Mouse (Mus musculus) limb, embryonic 10.5 days (tissue): ENCODE measurements around the gene Tnni3k. TPM values are rescaled to one million over a fixed set of nuclear protein-coding genes. Genes with fewer than 3 reads are reported as not detected.

Source experiments
- DNase-seq: peaks from one replicate; pipeline ENCODE4 v3.0.0-alpha.2; 2017; ENCODE audit warnings: low spot score
- H3K27ac ChIP-seq: fragments of 300-500 bp; sonication (generic); 2 replicates; pipeline ENCODE4 v1.5.1; 2016; ENCODE audit warnings: mild to moderate bottlenecking
- H3K27me3 ChIP-seq: fragments of 300-500 bp; sonication (generic); 2 replicates; pipeline ENCODE4 v1.6.1; 2016; ENCODE audit warnings: low read depth, mild to moderate bottlenecking; ENCODE audit not compliant: poor library complexity, severe bottlenecking
- H3K36me3 ChIP-seq: fragments of 300-500 bp; sonication (generic); 2 replicates; pipeline ENCODE4 v1.6.1; 2016; ENCODE audit warnings: mild to moderate bottlenecking, moderate library complexity
- H3K4me1 ChIP-seq: fragments of 300-500 bp; sonication (generic); 2 replicates; pipeline ENCODE4 v1.6.1; 2016
- H3K4me3 ChIP-seq: fragments of 300-500 bp; sonication (generic); 2 replicates; pipeline ENCODE4 v1.5.1; 2016; ENCODE audit warnings: mild to moderate bottlenecking, moderate library complexity
- H3K9me3 ChIP-seq: fragments of 300-500 bp; sonication (generic); replicated peaks from 2 replicates; pipeline ENCODE4 v1.6.1; 2016; ENCODE audit warnings: mild to moderate bottlenecking
- WGBS: fragments of 180-500 bp; shearing (Covaris S2); methylation state at CpG from one replicate; pipeline ENCODE4 v1.1.7; 2016; 5-methylcytosine and 5-hydroxymethylcytosine counted together
- polyA plus RNA-seq: library from polyadenylated mRNA; unstranded; fragments of >200 nt; fragmentation: Nextera tagmentation; extraction: Ambion mirVana; gene quantifications from 2 replicates; pipeline ENCODE4 v1.2.1, GENCODE M21; 2016

The Tnni3k gene
- polyA plus RNA-seq, 1 experiment from 2014 or later = not detected

- Histone ChIP-seq H3K4me1 (0 out of 2 replicates have a peak, but pooled peaks cover 3% of the 10 kb centered on the region), H3K27ac (no peak overlapping the region), H3K9me3 (no peaks in the 10 kb centered on the region), H3K27me3 (no peaks in the 10 kb centered on the region), H3K4me3 (no peak overlapping the region), H3K36me3 (no peaks in the 10 kb centered on the region)
- WGBS = 91% methylated on average over 2 of the region's 2 CpGs
- no peak for DNase-seq
These were observed 283.6 kb downstream of the Tnni3k start for GRCm38 (mm10) chr3:154771651-154772050.

DNA sequence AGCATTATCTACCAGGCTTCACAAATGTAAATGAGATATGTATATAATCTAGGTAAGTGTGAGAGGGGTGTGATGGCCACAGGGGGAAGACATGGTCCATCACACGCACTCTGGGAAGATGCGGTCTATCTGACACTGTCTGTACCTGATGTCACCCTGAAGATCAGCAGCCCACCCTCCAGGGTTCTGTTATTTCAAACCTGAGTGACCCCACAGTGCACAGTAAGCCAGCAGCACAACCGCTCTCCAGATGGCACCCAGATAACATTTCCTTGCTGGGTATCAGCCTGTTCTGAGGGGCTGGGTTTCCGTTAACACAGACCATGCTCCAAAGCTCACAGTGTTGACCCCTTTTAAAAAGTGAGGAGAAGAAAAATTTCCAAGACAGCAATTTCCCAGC, 288.9 kb downstream of the Tnni3k start:
- Histone ChIP-seq H3K27ac (no peak overlapping the region), H3K9me3 (no peaks in the 10 kb centered on the region), H3K4me3 (no peak overlapping the region), H3K4me1 (peaks cover 7% of the 10 kb centered on the region; the same call in 1 of the 2 replicates), H3K36me3 (no peaks in the 10 kb centered on the region), H3K27me3 (peaks cover 26% of the 10 kb centered on the region; the same call in 1 of the 2 replicates)
- no peak for DNase-seq
- 70% methylated on average over 4 of the region's 4 CpGs for WGBS

GRCm38 (mm10) chr3:154764115-154764514, 291.1 kb downstream of the Tnni3k start:
- Histone ChIP-seq H3K27me3 (peaks cover 26% of the 10 kb centered on the region; the same call in 1 of the 2 replicates), H3K36me3 (no peaks in the 10 kb centered on the region), H3K4me3 (no peak overlapping the region), H3K27ac (no peak overlapping the region), H3K9me3 (no peaks in the 10 kb centered on the region), H3K4me1 (peaks cover 7% of the 10 kb centered on the region; the same call in 1 of the 2 replicates)
- 78% methylated on average over 7 of the region's 7 CpGs for WGBS
- DNase-seq = no peak

DNA sequence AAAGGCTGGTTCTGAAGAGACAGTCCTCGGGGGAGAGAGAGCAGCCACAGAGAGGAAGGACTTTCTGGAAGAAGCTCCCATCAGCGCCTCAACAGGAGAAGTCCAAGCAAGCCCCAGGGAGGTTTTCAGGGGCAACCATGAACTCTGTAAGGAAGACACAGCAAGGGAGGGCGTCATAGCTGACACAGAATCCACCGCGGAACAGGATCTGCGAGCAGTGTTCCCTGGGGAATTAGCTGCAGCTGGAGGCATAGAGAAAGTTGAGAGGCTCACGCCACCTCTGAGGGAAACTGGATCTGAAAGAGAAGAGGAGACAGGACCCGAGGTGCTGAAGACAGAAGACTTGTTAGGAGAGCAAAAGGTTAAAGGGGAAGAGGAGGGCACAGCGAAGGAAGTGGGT, 291.8 kb downstream of the Tnni3k start:
- Histone ChIP-seq H3K9me3 (no peaks in the 10 kb centered on the region), H3K4me1 (peaks cover 7% of the 10 kb centered on the region; the same call in 1 of the 2 replicates), H3K4me3 (no peak overlapping the region), H3K27ac (no peak overlapping the region), H3K36me3 (no peaks in the 10 kb centered on the region), H3K27me3 (peaks cover 26% of the 10 kb centered on the region; the same call in 1 of the 2 replicates)
- no peak for DNase-seq
- WGBS = 59% methylated on average over 9 of the region's 9 CpGs

DNA sequence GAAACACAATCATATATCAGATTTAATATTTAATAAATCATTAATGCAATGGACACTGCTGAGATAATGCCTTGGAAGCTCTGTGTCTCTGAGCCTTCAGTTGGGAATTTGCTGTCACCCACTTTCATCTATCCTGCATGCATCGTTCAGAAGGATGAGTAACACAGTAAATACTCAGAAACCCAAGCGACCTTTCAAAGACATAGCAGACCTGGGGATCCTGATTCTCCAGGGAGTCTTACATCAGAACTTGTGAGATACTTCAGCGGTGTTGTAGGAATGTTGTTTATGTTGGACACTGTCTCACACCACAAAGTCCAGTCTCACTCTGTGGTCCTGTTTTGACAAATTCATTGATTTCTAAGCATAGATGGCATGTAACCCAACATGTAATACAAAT, 294.1 kb downstream of the Tnni3k start:
- no peak for DNase-seq
- Histone ChIP-seq H3K9me3 (no peaks in the 10 kb centered on the region), H3K4me3 (no peak overlapping the region), H3K27ac (no peak overlapping the region), H3K36me3 (no peaks in the 10 kb centered on the region), H3K27me3 (peaks cover 26% of the 10 kb centered on the region; the same call in 1 of the 2 replicates), H3K4me1 (peaks cover 9% of the 10 kb centered on the region; the same call in 1 of the 2 replicates)
- WGBS = 83% methylated on average over 3 of the region's 3 CpGs

DNA sequence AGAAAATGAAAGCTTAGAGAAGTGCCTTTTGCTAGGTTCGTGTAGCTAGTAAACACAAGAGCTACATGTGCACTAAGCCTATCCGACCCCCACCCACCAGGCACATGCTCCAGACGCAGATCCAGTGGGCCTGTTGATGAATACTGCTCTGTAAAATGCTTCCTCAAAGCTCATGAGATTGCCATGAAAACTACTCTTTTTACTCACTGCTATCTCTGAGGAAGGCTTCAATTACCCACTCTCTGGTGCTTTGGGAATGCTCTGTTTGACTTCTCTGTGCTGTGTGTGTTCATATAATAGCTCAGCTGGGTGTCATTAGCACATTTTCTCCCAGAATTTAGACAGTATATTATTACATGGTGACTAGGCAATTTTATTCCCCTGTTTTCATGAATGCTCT, 297.1 kb downstream of the Tnni3k start:
- Histone ChIP-seq H3K9me3 (no peaks in the 10 kb centered on the region), H3K4me3 (no peak overlapping the region), H3K36me3 (no peaks in the 10 kb centered on the region), H3K27ac (no peak overlapping the region), H3K4me1 (peaks cover 7% of the 10 kb centered on the region; the same call in 1 of the 2 replicates), H3K27me3 (peaks cover 12% of the 10 kb centered on the region; the same call in 1 of the 2 replicates)
- WGBS = 88% methylated on average over 3 of the region's 3 CpGs
- DNase-seq = no peak

GRCm38 (mm10) chr3:154755225-154755624, 300.0 kb downstream of the Tnni3k start:
- no peaks in the 10 kb centered on the region for H3K9me3 ChIP-seq
- H3K36me3 ChIP-seq = no peaks in the 10 kb centered on the region
- no peak for DNase-seq
- WGBS = 95% methylated on average over 3 of the region's 3 CpGs
- H3K27me3 ChIP-seq = no peaks in the 10 kb centered on the region
- H3K4me1 ChIP-seq = peaks cover 7% of the 10 kb centered on the region; the same call in 1 of the 2 replicates
- no peak overlapping the region for H3K27ac ChIP-seq
- H3K4me3 ChIP-seq = no peak overlapping the region

GRCm38 (mm10) chr3:154754505-154754904, 300.7 kb downstream of the Tnni3k start:
- no peak overlapping the region for H3K27ac ChIP-seq
- H3K4me3 ChIP-seq = no peak overlapping the region
- WGBS = 60% methylated on average over 3 of the region's 3 CpGs
- DNase-seq = no peak
- peaks cover 7% of the 10 kb centered on the region; the same call in 1 of the 2 replicates for H3K4me1 ChIP-seq
- H3K27me3 ChIP-seq = no peaks in the 10 kb centered on the region
- no peaks in the 10 kb centered on the region for H3K36me3 ChIP-seq
- no peaks in the 10 kb centered on the region for H3K9me3 ChIP-seq

GRCm38 (mm10) chr3:154744317-154744716, 310.9 kb downstream of the Tnni3k start:
- H3K4me3 ChIP-seq = no peak overlapping the region
- 91% methylated on average over 2 of the region's 2 CpGs for WGBS
- H3K27ac ChIP-seq = no peak overlapping the region
- DNase-seq = no peak
- H3K27me3 ChIP-seq = no peaks in the 10 kb centered on the region
- no peaks in the 10 kb centered on the region for H3K36me3 ChIP-seq
- no peaks in the 10 kb centered on the region for H3K9me3 ChIP-seq
- no peaks in the 10 kb centered on the region for H3K4me1 ChIP-seq

DNA sequence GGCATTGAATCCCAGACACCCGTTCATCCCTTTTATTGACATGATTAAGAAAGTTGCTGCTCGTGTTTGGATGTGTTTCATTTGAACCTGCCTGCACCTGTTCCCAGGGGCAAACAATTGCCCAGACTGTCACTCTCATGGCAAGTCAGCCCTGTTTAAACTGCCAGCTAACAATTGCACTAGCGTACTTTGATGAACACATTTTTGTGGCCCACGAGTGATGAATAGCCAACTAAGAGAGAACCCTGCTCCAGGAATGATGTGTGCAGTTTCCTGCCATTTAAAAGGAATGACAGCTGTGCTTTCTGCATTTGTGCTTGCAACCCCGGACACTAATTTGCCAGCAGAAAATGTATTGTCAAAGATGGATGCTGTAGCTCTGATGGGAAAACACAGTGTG, 312.3 kb downstream of the Tnni3k start:
- H3K4me3 ChIP-seq = no peak overlapping the region
- WGBS = 75% methylated on average over 5 of the region's 5 CpGs

DNA sequence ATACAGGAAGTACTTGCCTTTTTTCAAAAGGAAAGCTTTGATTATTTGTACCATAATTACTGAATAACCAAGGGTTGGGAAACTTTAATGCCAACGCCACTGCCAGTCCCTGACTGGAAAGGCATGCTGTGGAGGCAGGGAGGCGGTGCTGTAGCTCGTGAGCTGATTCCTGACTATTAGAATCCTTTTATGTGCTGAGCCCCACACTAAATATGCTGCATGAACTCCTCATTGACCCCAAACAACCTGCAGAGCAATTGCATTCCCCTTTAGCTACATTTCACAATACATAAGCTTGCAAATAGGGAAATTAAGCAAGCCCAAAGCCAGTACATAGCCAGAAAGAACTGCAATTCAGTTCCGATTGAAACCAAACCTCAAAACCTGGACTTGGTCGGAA, 313.7 kb downstream of the Tnni3k start:
- Histone ChIP-seq H3K4me1 (no peaks in the 10 kb centered on the region), H3K27ac (no peak overlapping the region), H3K9me3 (no peaks in the 10 kb centered on the region), H3K4me3 (no peak overlapping the region), H3K36me3 (no peaks in the 10 kb centered on the region), H3K27me3 (no peaks in the 10 kb centered on the region)
- DNase-seq = no peak
- WGBS = 78% methylated on average over 5 of the region's 5 CpGs

More for the DNA sequence above, 312.3 kb downstream of the Tnni3k start:
- Histone ChIP-seq H3K9me3 (no peaks in the 10 kb centered on the region), H3K36me3 (no peaks in the 10 kb centered on the region), H3K4me1 (no peaks in the 10 kb centered on the region), H3K27me3 (no peaks in the 10 kb centered on the region), H3K27ac (no peak overlapping the region)
- DNase-seq = no peak
